Mouse (Mus musculus): ENCODE measurements at regions not wholly inside any gene's neighbourhood (a gene's known extent, or its start where the extent isn't known, plus 50 kb on each side); places are given as distances from the start of the nearest gene placed in this dataset.

DNA sequence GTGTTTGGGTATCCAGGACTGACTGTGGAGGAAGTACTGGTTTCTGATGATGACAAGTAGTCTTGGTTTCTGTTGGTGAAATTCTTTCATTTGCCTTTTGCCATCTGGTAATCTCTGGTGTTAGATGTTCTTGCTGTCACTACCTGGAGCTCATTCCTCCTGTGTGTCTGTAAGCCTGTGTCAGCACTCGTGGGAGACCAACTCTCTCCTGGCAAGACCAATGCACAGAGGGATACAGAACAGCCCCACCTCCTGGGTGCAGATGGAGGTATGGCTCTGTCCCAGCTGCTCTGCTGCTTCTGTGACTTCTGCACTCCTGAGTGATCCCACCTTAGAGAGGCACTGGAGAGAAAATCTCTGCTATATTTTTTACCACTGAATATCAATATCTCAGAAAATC is 285.4 kb downstream of the Csnka2ip start:
- Histone ChIP-seq H3K4me3 (replicated peaks; ENCODE audit: low read depth, low read length) (no peak overlapping the region), H3K36me3 (ENCODE audit: control insufficient read depth, insufficient read depth, low read length) (no peaks in the 10 kb centered on the region), H3K27me3 (ENCODE audit: control insufficient read depth, insufficient read depth, low read length) (no peaks in the 10 kb centered on the region), H3K9me3 (ENCODE audit: control insufficient read depth, low read length) (no peaks in the 10 kb centered on the region), H3K4me1 (ENCODE audit: control insufficient read depth, insufficient read depth, low read length) (no peaks in the 10 kb centered on the region), H3K9ac (replicated peaks; ENCODE audit: low read length) (no peak overlapping the region), H3K4me2 (ENCODE audit: low read length) (no peak overlapping the region), H3K27ac (replicated peaks; ENCODE audit: low read depth, low read length) (no peak overlapping the region)
- DNase-seq (no peak), ATAC-seq (ENCODE audit: low FRiP score, low TSS enrichment) (no peak)
- 84% methylated on average over 1 of the region's 1 CpGs for whole genome bisulfite sequencing

DNA sequence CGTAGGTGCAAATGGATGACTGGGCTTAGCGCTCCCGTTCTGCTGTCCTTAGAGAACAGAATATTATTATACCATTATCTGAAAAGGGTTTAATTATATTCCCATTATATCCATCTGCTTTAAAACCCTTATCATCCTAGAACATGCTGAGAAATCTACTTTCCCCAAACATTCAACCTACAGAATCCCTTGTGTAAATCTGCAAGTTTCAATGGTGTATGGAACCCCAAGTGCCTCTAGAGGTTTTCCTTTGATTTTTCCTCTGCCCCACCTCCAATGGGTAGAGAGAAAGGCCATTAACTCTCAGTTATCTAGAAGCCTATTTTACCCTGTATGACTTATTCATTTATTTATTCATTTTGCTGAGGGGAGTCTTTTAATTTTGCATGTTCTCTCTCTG is 308.7 kb downstream of the Csnka2ip start:
- ATAC-seq (ENCODE audit: low FRiP score, low TSS enrichment) (peak; percentile 37; the same call in 1 of the 2 replicates), DNase-seq (peak; percentile 36)
- H3K4me3 ChIP-seq (replicated peaks; ENCODE audit: low read depth, low read length): no peak overlapping the region
- WGBS: 51% methylated on average over 3 of the region's 3 CpGs
- no peaks in the 10 kb centered on the region for H3K4me1 ChIP-seq (ENCODE audit: control insufficient read depth, insufficient read depth, low read length)
- no peak overlapping the region for H3K4me2 ChIP-seq (ENCODE audit: low read length)
- H3K27ac ChIP-seq (replicated peaks; ENCODE audit: low read depth, low read length): no peak overlapping the region
- no peaks in the 10 kb centered on the region for H3K27me3 ChIP-seq (ENCODE audit: control insufficient read depth, insufficient read depth, low read length)
- no peaks in the 10 kb centered on the region for H3K9me3 ChIP-seq (ENCODE audit: control insufficient read depth, low read length)
- no peak overlapping the region for H3K9ac ChIP-seq (replicated peaks; ENCODE audit: low read length)
- H3K36me3 ChIP-seq (ENCODE audit: control insufficient read depth, insufficient read depth, low read length): no peaks in the 10 kb centered on the region

DNA sequence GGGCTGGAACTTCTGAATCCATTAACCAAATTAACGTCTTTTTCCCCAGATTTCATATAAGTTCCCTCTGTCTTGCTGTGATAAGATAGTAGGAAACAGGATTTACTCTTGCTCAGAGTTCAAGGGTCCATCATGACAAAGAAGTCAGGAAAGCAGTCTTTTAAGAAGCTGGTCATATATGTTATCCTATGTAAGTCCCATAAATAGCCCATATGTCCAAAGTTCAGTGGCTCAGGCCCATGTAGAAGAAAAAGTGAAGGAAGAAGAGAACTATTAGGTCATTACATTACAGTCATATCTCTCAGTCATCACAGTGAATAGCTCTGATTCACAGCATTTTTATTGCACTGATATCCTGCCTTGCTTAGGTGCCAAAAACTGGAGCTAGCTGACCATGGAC is 316.9 kb downstream of the Csnka2ip start:
- Histone ChIP-seq H3K4me3 (replicated peaks; ENCODE audit: low read depth, low read length) (no peak overlapping the region), H3K27me3 (ENCODE audit: control insufficient read depth, insufficient read depth, low read length) (no peaks in the 10 kb centered on the region), H3K9me3 (ENCODE audit: control insufficient read depth, low read length) (no peaks in the 10 kb centered on the region), H3K27ac (replicated peaks; ENCODE audit: low read depth, low read length) (no peak overlapping the region), H3K9ac (replicated peaks; ENCODE audit: low read length) (no peak overlapping the region), H3K4me2 (ENCODE audit: low read length) (no peak overlapping the region), H3K36me3 (ENCODE audit: control insufficient read depth, insufficient read depth, low read length) (no peaks in the 10 kb centered on the region), H3K4me1 (ENCODE audit: control insufficient read depth, insufficient read depth, low read length) (no peaks in the 10 kb centered on the region)
- ATAC-seq (ENCODE audit: low FRiP score, low TSS enrichment): no peak
- WGBS: 69% methylated on average over 1 of the region's 1 CpGs
- DNase-seq: no peak

DNA sequence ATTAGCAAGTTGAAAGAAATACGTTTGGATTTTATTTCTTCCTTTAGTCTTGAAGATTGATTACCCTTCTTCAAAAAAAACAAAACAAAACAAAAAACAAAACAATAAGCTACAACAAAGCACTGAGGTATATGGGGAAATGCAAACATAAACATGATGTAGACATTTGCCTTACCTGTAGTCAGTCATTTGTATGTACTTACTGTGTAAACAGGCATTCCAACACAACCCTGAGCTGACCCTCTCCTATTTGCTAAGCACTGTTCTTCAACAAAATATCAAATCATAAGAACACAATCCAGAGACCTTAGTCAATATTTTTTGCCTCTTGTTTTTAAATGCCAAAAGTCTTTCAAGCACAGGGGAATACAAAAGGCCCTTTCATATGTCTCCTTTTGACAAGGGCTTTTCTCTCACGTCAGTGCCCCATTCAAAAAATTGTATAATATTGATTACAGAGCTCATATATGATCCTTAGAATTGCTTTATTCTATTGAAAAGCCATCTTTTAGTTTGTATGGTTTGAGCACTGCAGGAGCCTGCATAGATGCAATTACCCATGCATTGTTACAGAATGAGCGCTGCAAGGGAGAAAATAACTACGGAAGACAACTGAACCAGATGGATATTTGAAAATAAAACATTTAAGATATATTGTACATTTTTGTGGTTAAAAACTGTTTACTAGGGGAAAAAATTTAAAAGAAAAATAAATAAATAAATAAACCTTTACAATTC is 326.2 kb downstream of the Csnka2ip start:
- Histone ChIP-seq H3K9me3 (ENCODE audit: control insufficient read depth, low read length) (no peaks in the 10 kb centered on the region), H3K4me3 (replicated peaks; ENCODE audit: low read depth, low read length) (no peak overlapping the region), H3K9ac (replicated peaks; ENCODE audit: low read length) (no peak overlapping the region), H3K27ac (replicated peaks; ENCODE audit: low read depth, low read length) (no peak overlapping the region), H3K4me2 (ENCODE audit: low read length) (no peak overlapping the region), H3K27me3 (ENCODE audit: control insufficient read depth, insufficient read depth, low read length) (no peaks in the 10 kb centered on the region), H3K4me1 (ENCODE audit: control insufficient read depth, insufficient read depth, low read length) (0 out of 2 replicates have a peak, but pooled peaks cover 5% of the 10 kb centered on the region), H3K36me3 (ENCODE audit: control insufficient read depth, insufficient read depth, low read length) (no peaks in the 10 kb centered on the region)
- DNase-seq (peak; percentile 11), ATAC-seq (ENCODE audit: low FRiP score, low TSS enrichment) (no peak)
- whole genome bisulfite sequencing: 32% methylated on average over 4 of the region's 4 CpGs

DNA sequence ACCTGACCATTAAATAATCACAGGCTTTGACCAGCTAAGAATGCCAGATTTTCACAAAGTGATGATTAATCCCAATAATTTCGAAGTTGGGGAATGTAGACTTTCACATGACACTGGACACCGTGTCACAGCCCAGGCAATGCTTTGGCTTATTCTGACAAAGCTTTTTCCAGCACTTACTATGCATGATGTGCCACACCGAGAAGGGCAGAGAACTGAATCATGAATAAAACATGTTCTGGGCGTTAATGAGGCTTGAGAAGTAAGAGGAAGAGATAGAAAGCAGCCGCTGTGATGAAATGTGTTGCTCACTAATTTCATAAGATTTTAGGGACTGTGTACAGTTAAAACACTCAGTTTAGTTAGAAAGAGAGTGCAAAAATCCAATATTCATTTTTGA is 326.8 kb downstream of the Csnka2ip start:
- no peak overlapping the region for H3K4me3 ChIP-seq (replicated peaks; ENCODE audit: low read depth, low read length)
- H3K4me2 ChIP-seq (ENCODE audit: low read length): no peak overlapping the region
- no peaks in the 10 kb centered on the region for H3K9me3 ChIP-seq (ENCODE audit: control insufficient read depth, low read length)
- 6% methylated on average over 5 of the region's 5 CpGs for WGBS
- H3K36me3 ChIP-seq (ENCODE audit: control insufficient read depth, insufficient read depth, low read length): no peaks in the 10 kb centered on the region
- 0 out of 2 replicates have a peak, but pooled peaks cover 5% of the 10 kb centered on the region for H3K4me1 ChIP-seq (ENCODE audit: control insufficient read depth, insufficient read depth, low read length)
- ATAC-seq (ENCODE audit: low FRiP score, low TSS enrichment) (peak; percentile 90), DNase-seq (peak; percentile 81)
- H3K9ac ChIP-seq (replicated peaks; ENCODE audit: low read length): no peak overlapping the region
- H3K27me3 ChIP-seq (ENCODE audit: control insufficient read depth, insufficient read depth, low read length): no peaks in the 10 kb centered on the region
- peak overlapping the region; percentile 60; the same call in 1 of the 2 replicates for H3K27ac ChIP-seq (replicated peaks; ENCODE audit: low read depth, low read length)

DNA sequence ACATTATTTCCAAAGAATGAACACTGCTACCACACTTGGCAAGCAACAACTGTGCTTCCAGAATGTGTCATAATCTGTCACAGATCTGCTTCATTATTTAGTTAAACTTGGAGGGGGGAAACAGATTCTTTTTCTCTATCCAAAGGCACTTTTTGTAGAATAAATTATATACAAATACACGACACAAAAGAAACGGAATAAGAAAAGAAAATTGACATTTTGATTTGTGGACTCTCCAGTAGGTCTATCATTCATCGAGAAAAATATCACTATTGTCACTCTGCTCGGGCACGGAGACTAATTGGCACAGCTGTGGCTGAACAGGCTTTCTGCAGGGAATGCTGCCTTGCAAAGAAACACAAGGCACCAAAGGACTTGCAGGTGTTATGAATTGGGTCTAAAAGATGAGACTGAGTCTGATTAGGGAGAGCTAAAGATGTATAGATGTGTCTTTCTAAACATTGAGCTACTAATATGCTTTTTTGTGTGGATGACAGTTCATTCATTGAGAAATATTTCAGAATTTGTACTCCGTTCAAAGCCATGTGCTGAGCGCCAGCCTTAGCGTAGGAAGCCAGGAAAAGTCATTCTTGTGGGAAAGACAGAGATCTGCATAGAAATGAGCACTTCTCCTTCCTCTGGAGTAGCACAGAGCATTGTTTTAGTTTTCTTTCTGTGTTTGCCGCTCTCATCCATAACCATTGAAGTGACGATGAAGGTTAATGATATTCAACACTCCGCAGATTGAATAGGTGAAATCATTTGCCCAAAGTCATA is 337.1 kb downstream of the Csnka2ip start:
- Histone ChIP-seq H3K27ac (replicated peaks; ENCODE audit: low read depth, low read length) (no peak overlapping the region), H3K27me3 (ENCODE audit: control insufficient read depth, insufficient read depth, low read length) (no peaks in the 10 kb centered on the region), H3K4me1 (ENCODE audit: control insufficient read depth, insufficient read depth, low read length) (no peaks in the 10 kb centered on the region), H3K4me3 (replicated peaks; ENCODE audit: low read depth, low read length) (no peak overlapping the region), H3K9ac (replicated peaks; ENCODE audit: low read length) (no peak overlapping the region), H3K36me3 (ENCODE audit: control insufficient read depth, insufficient read depth, low read length) (no peaks in the 10 kb centered on the region), H3K9me3 (ENCODE audit: control insufficient read depth, low read length) (no peaks in the 10 kb centered on the region), H3K4me2 (ENCODE audit: low read length) (no peak overlapping the region; the same call in 1 of the 2 replicates)
- no peak; the same call in 1 of the 2 replicates for ATAC-seq (ENCODE audit: low FRiP score, low TSS enrichment)
- 56% methylated on average over 11 of the region's 11 CpGs for WGBS
- peak; percentile 46 for DNase-seq

DNA sequence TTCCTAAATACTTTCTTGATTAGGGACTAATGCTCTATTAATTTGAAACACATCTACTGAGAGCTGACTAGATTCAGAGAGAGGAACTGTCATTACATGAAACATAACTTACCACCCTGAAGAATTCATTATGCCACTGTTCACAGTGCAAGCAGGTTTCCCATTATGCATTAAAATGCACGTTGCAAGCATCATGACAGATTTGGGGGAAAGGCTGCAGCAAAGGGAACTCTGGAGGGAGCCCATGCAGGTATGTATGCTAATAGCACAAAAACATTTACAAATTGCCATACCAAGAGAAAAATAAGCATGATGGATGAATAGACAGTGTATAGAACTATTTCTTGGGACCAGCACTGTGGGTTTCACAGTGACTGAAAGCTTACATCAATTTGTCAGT is 351.1 kb downstream of the Csnka2ip start:
- no peaks in the 10 kb centered on the region for H3K9me3 ChIP-seq (ENCODE audit: control insufficient read depth, low read length)
- no peak for ATAC-seq (ENCODE audit: low FRiP score, low TSS enrichment)
- H3K4me3 ChIP-seq (replicated peaks; ENCODE audit: low read depth, low read length): no peak overlapping the region
- peak; percentile 27 for DNase-seq
- H3K36me3 ChIP-seq (ENCODE audit: control insufficient read depth, insufficient read depth, low read length): no peaks in the 10 kb centered on the region
- no peaks in the 10 kb centered on the region for H3K27me3 ChIP-seq (ENCODE audit: control insufficient read depth, insufficient read depth, low read length)
- H3K4me2 ChIP-seq (ENCODE audit: low read length): no peak overlapping the region
- WGBS: 44% methylated on average over 1 of the region's 1 CpGs
- H3K27ac ChIP-seq (replicated peaks; ENCODE audit: low read depth, low read length): no peak overlapping the region
- no peaks in the 10 kb centered on the region for H3K4me1 ChIP-seq (ENCODE audit: control insufficient read depth, insufficient read depth, low read length)
- no peak overlapping the region for H3K9ac ChIP-seq (replicated peaks; ENCODE audit: low read length)

DNA sequence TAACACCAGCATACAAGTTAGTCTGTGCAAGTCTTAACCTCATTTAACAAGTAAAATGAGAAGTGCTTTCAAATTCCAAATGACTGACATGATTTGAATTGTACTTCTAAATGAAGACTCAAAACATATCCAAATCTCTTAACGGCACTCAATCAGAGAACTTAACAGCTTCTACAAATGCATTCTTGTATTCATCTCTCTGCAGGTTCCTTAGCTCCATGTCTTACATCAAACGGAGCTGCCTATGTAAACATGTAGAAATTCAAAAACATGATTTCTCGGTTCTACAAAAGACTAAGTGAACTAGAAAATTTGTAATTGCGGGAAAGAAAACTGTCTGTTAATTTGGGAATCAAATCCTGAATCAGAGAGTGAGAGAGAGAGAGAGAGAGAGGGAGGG is 353.5 kb downstream of the Csnka2ip start:
- Histone ChIP-seq H3K4me3 (replicated peaks; ENCODE audit: low read depth, low read length) (no peak overlapping the region), H3K4me1 (ENCODE audit: control insufficient read depth, insufficient read depth, low read length) (no peaks in the 10 kb centered on the region), H3K27me3 (ENCODE audit: control insufficient read depth, insufficient read depth, low read length) (no peaks in the 10 kb centered on the region), H3K4me2 (ENCODE audit: low read length) (no peak overlapping the region), H3K9ac (replicated peaks; ENCODE audit: low read length) (no peak overlapping the region), H3K36me3 (ENCODE audit: control insufficient read depth, insufficient read depth, low read length) (no peaks in the 10 kb centered on the region), H3K27ac (replicated peaks; ENCODE audit: low read depth, low read length) (no peak overlapping the region), H3K9me3 (ENCODE audit: control insufficient read depth, low read length) (no peaks in the 10 kb centered on the region)
- DNase-seq (no peak), ATAC-seq (ENCODE audit: low FRiP score, low TSS enrichment) (no peak)
- 79% methylated on average over 4 of the region's 4 CpGs for WGBS

DNA sequence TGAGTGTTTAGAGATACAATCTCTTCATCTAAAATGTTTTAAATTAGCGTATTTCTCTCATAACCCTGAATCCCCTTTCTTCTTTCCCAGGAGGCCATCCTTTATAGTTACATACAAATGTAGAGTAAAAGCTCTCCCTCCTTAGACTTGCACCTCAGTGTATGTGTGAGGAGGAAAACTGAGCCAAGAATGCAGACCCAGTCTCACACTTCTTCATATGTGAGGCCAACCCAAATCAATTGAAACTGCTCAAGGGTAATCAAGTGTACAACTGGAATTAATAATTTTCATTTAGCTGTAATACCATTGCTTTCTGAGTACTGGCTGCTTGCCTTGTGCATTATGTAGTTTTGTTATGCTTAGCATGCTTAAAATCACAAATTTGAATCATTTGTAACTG is 356.3 kb downstream of the Csnka2ip start:
- Histone ChIP-seq H3K27ac (replicated peaks; ENCODE audit: low read depth, low read length) (no peak overlapping the region), H3K4me2 (ENCODE audit: low read length) (no peak overlapping the region), H3K9me3 (ENCODE audit: control insufficient read depth, low read length) (no peaks in the 10 kb centered on the region), H3K9ac (replicated peaks; ENCODE audit: low read length) (no peak overlapping the region), H3K4me1 (ENCODE audit: control insufficient read depth, insufficient read depth, low read length) (no peaks in the 10 kb centered on the region), H3K36me3 (ENCODE audit: control insufficient read depth, insufficient read depth, low read length) (no peaks in the 10 kb centered on the region), H3K4me3 (replicated peaks; ENCODE audit: low read depth, low read length) (no peak overlapping the region), H3K27me3 (ENCODE audit: control insufficient read depth, insufficient read depth, low read length) (no peaks in the 10 kb centered on the region)
- DNase-seq (no peak), ATAC-seq (ENCODE audit: low FRiP score, low TSS enrichment) (no peak)
- 95% methylated on average over 1 of the region's 1 CpGs for WGBS

Data from midbrain, embryonic 14.5 days (tissue).